Mouse (Mus musculus): Measurements from ENCODE around the gene Sorcs3.

The Sorcs3 gene

GRCm38 (mm10) chr19:48285602-48286225 is 79.9 kb downstream of the Sorcs3 start:
- DNase-seq (ENCODE audit: low spot score), result no peak

GRCm38 (mm10) chr19:48294251-48294650 is 88.4 kb downstream of the Sorcs3 start:
- no peak for DNase-seq (ENCODE audit: low spot score)

GRCm38 (mm10) chr19:48298384-48298783 is 92.6 kb downstream of the Sorcs3 start:
- DNase-seq (ENCODE audit: low spot score), result no peak

GRCm38 (mm10) chr19:48300440-48301231 is 94.8 kb downstream of the Sorcs3 start:
- no peak for DNase-seq (ENCODE audit: low spot score)

- no peak for DNase-seq (ENCODE audit: low spot score)
Measured at GRCm38 (mm10) chr19:48301300-48301699, 95.5 kb downstream of the Sorcs3 start.

GRCm38 (mm10) chr19:48308341-48308740 is 102.5 kb downstream of the Sorcs3 start:
- DNase-seq (ENCODE audit: low spot score), result no peak

GRCm38 (mm10) chr19:48309531-48310337 is 103.9 kb downstream of the Sorcs3 start:
- DNase-seq (ENCODE audit: low spot score), result no peak

- DNase-seq (ENCODE audit: low spot score), result no peak
Measured at GRCm38 (mm10) chr19:48310338-48310710, 104.5 kb downstream of the Sorcs3 start.

- no peak for DNase-seq (ENCODE audit: low spot score)
Measured at GRCm38 (mm10) chr19:48313776-48314175, 108.0 kb downstream of the Sorcs3 start.

GRCm38 (mm10) chr19:48327115-48327514 is 121.3 kb downstream of the Sorcs3 start:
- DNase-seq (ENCODE audit: low spot score), result no peak

- no peak for DNase-seq (ENCODE audit: low spot score)
Measured at GRCm38 (mm10) chr19:48328171-48328570, 122.3 kb downstream of the Sorcs3 start.

- no peak for DNase-seq (ENCODE audit: low spot score)
Measured at GRCm38 (mm10) chr19:48331640-48332039, 125.8 kb downstream of the Sorcs3 start.

- DNase-seq (ENCODE audit: low spot score), result no peak
Measured at GRCm38 (mm10) chr19:48333085-48333484, 127.3 kb downstream of the Sorcs3 start.

- no peak for DNase-seq (ENCODE audit: low spot score)
Measured at GRCm38 (mm10) chr19:48337461-48337860, 131.6 kb downstream of the Sorcs3 start.

GRCm38 (mm10) chr19:48338098-48338497 is 132.3 kb downstream of the Sorcs3 start:
- no peak for DNase-seq (ENCODE audit: low spot score)

- no peak for DNase-seq (ENCODE audit: low spot score)
Measured at GRCm38 (mm10) chr19:48342770-48343169, 136.9 kb downstream of the Sorcs3 start.

- DNase-seq (ENCODE audit: low spot score), result no peak
Measured at GRCm38 (mm10) chr19:48343442-48343841, 137.6 kb downstream of the Sorcs3 start.

GRCm38 (mm10) chr19:48347116-48347515 is 141.3 kb downstream of the Sorcs3 start:
- no peak for DNase-seq (ENCODE audit: low spot score)

GRCm38 (mm10) chr19:48356806-48357205 is 151.0 kb downstream of the Sorcs3 start:
- DNase-seq (ENCODE audit: low spot score), result no peak

- DNase-seq (ENCODE audit: low spot score), result no peak
Measured at GRCm38 (mm10) chr19:48362167-48362566, 156.3 kb downstream of the Sorcs3 start.

- DNase-seq (ENCODE audit: low spot score), result no peak
Measured at GRCm38 (mm10) chr19:48368056-48368455, 162.2 kb downstream of the Sorcs3 start.

GRCm38 (mm10) chr19:48371787-48372186 is 166.0 kb downstream of the Sorcs3 start:
- no peak for DNase-seq (ENCODE audit: low spot score)
